Mouse (Mus musculus): ENCODE data around the gene Cfap54. TPM values are rescaled to one million over a fixed set of nuclear protein-coding genes. Genes with fewer than 3 reads are reported as not detected.

Gene Cfap54
- polyA plus RNA-seq, 1 experiment from 2014 or later: 3.3 TPM

- no peak overlapping the region for H3K9ac ChIP-seq (replicated peaks; ENCODE audit: low read depth, low read length)
- no peaks in the 10 kb centered on the region for H3K4me1 ChIP-seq (ENCODE audit: control insufficient read depth, insufficient read depth, low read length)
- WGBS: 38% methylated on average over 5 of the region's 5 CpGs
- no peak for ATAC-seq (ENCODE audit: low read depth)
- H3K27ac ChIP-seq (ENCODE audit: low read depth, low read length): no peak overlapping the region
- no peak overlapping the region for H3K4me2 ChIP-seq (ENCODE audit: low read depth, low read length)
- no peak overlapping the region for H3K4me3 ChIP-seq (ENCODE audit: low read depth, low read length)
- no peaks in the 10 kb centered on the region for H3K27me3 ChIP-seq (ENCODE audit: control insufficient read depth, insufficient read depth, low read length)
- no peaks in the 10 kb centered on the region for H3K36me3 ChIP-seq (ENCODE audit: control insufficient read depth, insufficient read depth, low read length)
- H3K9me3 ChIP-seq (ENCODE audit: control insufficient read depth, low read length): no peaks in the 10 kb centered on the region
Measured at GRCm38 (mm10) chr10:92818190-92818589, 263.2 kb downstream of the Cfap54 start.

GRCm38 (mm10) chr10:92816903-92817302, 264.5 kb downstream of the Cfap54 start:
- no peaks in the 10 kb centered on the region for H3K4me1 ChIP-seq (ENCODE audit: control insufficient read depth, insufficient read depth, low read length)
- H3K4me3 ChIP-seq (ENCODE audit: low read depth, low read length): no peak overlapping the region
- no peaks in the 10 kb centered on the region for H3K9me3 ChIP-seq (ENCODE audit: control insufficient read depth, low read length)
- WGBS: 81% methylated on average over 5 of the region's 5 CpGs
- no peaks in the 10 kb centered on the region for H3K27me3 ChIP-seq (ENCODE audit: control insufficient read depth, insufficient read depth, low read length)
- no peak for ATAC-seq (ENCODE audit: low read depth)
- H3K9ac ChIP-seq (replicated peaks; ENCODE audit: low read depth, low read length): no peak overlapping the region
- H3K27ac ChIP-seq (ENCODE audit: low read depth, low read length): no peak overlapping the region
- H3K4me2 ChIP-seq (ENCODE audit: low read depth, low read length): no peak overlapping the region
- H3K36me3 ChIP-seq (ENCODE audit: control insufficient read depth, insufficient read depth, low read length): no peaks in the 10 kb centered on the region

GRCm38 (mm10) chr10:92810894-92811293, 270.5 kb downstream of the Cfap54 start:
- Histone ChIP-seq H3K4me3 (ENCODE audit: low read depth, low read length) (no peak overlapping the region), H3K36me3 (ENCODE audit: control insufficient read depth, insufficient read depth, low read length) (no peaks in the 10 kb centered on the region), H3K9ac (replicated peaks; ENCODE audit: low read depth, low read length) (no peak overlapping the region), H3K27ac (ENCODE audit: low read depth, low read length) (no peak overlapping the region), H3K4me1 (ENCODE audit: control insufficient read depth, insufficient read depth, low read length) (no peaks in the 10 kb centered on the region), H3K9me3 (ENCODE audit: control insufficient read depth, low read length) (no peaks in the 10 kb centered on the region), H3K4me2 (ENCODE audit: low read depth, low read length) (no peak overlapping the region), H3K27me3 (ENCODE audit: control insufficient read depth, insufficient read depth, low read length) (no peaks in the 10 kb centered on the region)
- ATAC-seq (ENCODE audit: low read depth): no peak
- WGBS: 89% methylated on average over 9 of the region's 9 CpGs

GRCm38 (mm10) chr10:92791908-92792307, 289.5 kb downstream of the Cfap54 start:
- no peak overlapping the region for H3K27ac ChIP-seq (ENCODE audit: low read depth, low read length)
- 25% methylated on average over 10 of the region's 10 CpGs for WGBS
- H3K4me3 ChIP-seq (ENCODE audit: low read depth, low read length): no peak overlapping the region
- H3K9ac ChIP-seq (replicated peaks; ENCODE audit: low read depth, low read length): no peak overlapping the region
- no peaks in the 10 kb centered on the region for H3K9me3 ChIP-seq (ENCODE audit: control insufficient read depth, low read length)
- ATAC-seq (ENCODE audit: low read depth): no peak
- H3K4me1 ChIP-seq (ENCODE audit: control insufficient read depth, insufficient read depth, low read length): no peaks in the 10 kb centered on the region; the same call in 1 of the 2 replicates
- no peaks in the 10 kb centered on the region for H3K27me3 ChIP-seq (ENCODE audit: control insufficient read depth, insufficient read depth, low read length)
- no peaks in the 10 kb centered on the region for H3K36me3 ChIP-seq (ENCODE audit: control insufficient read depth, insufficient read depth, low read length)
- H3K4me2 ChIP-seq (ENCODE audit: low read depth, low read length): no peak overlapping the region

GRCm38 (mm10) chr10:92791531-92791900, 289.9 kb downstream of the Cfap54 start:
- Histone ChIP-seq H3K27me3 (ENCODE audit: control insufficient read depth, insufficient read depth, low read length) (no peaks in the 10 kb centered on the region), H3K4me1 (ENCODE audit: control insufficient read depth, insufficient read depth, low read length) (no peaks in the 10 kb centered on the region; the same call in 1 of the 2 replicates), H3K9ac (replicated peaks; ENCODE audit: low read depth, low read length) (no peak overlapping the region), H3K4me2 (ENCODE audit: low read depth, low read length) (no peak overlapping the region; the same call in 1 of the 2 replicates), H3K36me3 (ENCODE audit: control insufficient read depth, insufficient read depth, low read length) (no peaks in the 10 kb centered on the region), H3K4me3 (ENCODE audit: low read depth, low read length) (no peak overlapping the region), H3K27ac (ENCODE audit: low read depth, low read length) (no peak overlapping the region), H3K9me3 (ENCODE audit: control insufficient read depth, low read length) (no peaks in the 10 kb centered on the region)
- no peak for ATAC-seq (ENCODE audit: low read depth)
- 17% methylated on average over 9 of the region's 9 CpGs for WGBS

- H3K27ac ChIP-seq (ENCODE audit: low read depth, low read length): no peak overlapping the region
- no peak for ATAC-seq (ENCODE audit: low read depth)
- H3K4me2 ChIP-seq (ENCODE audit: low read depth, low read length): no peak overlapping the region; the same call in 1 of the 2 replicates
- H3K27me3 ChIP-seq (ENCODE audit: control insufficient read depth, insufficient read depth, low read length): no peaks in the 10 kb centered on the region
- H3K4me1 ChIP-seq (ENCODE audit: control insufficient read depth, insufficient read depth, low read length): no peaks in the 10 kb centered on the region; the same call in 1 of the 2 replicates
- no peak overlapping the region for H3K9ac ChIP-seq (replicated peaks; ENCODE audit: low read depth, low read length)
- H3K36me3 ChIP-seq (ENCODE audit: control insufficient read depth, insufficient read depth, low read length): no peaks in the 10 kb centered on the region
- no peak overlapping the region for H3K4me3 ChIP-seq (ENCODE audit: low read depth, low read length)
- WGBS: 27% methylated on average over 7 of the region's 7 CpGs
- no peaks in the 10 kb centered on the region for H3K9me3 ChIP-seq (ENCODE audit: control insufficient read depth, low read length)
Measured at GRCm38 (mm10) chr10:92790893-92791530, 290.4 kb downstream of the Cfap54 start.

GRCm38 (mm10) chr10:92790247-92790646, 291.2 kb downstream of the Cfap54 start:
- 9% methylated on average over 2 of the region's 2 CpGs for WGBS
- no peak; the same call in 1 of the 2 replicates for ATAC-seq (ENCODE audit: low read depth)

GRCm38 (mm10) chr10:92788410-92789096, 292.9 kb downstream of the Cfap54 start:
- no peak overlapping the region for H3K27ac ChIP-seq (ENCODE audit: low read depth, low read length)
- no peaks in the 10 kb centered on the region for H3K9me3 ChIP-seq (ENCODE audit: control insufficient read depth, low read length)
- H3K4me2 ChIP-seq (ENCODE audit: low read depth, low read length): no peak overlapping the region
- no peak overlapping the region for H3K9ac ChIP-seq (replicated peaks; ENCODE audit: low read depth, low read length)
- ATAC-seq (ENCODE audit: low read depth): no peak
- no peaks in the 10 kb centered on the region for H3K27me3 ChIP-seq (ENCODE audit: control insufficient read depth, insufficient read depth, low read length)
- H3K4me3 ChIP-seq (ENCODE audit: low read depth, low read length): no peak overlapping the region
- no peaks in the 10 kb centered on the region for H3K36me3 ChIP-seq (ENCODE audit: control insufficient read depth, insufficient read depth, low read length)
- H3K4me1 ChIP-seq (ENCODE audit: control insufficient read depth, insufficient read depth, low read length): no peaks in the 10 kb centered on the region; the same call in 1 of the 2 replicates
- 60% methylated on average over 13 of the region's 13 CpGs for WGBS

More at GRCm38 (mm10) chr10:92790247-92790646, 291.2 kb downstream of the Cfap54 start:
- H3K9me3 ChIP-seq (ENCODE audit: control insufficient read depth, low read length): no peaks in the 10 kb centered on the region
- H3K4me3 ChIP-seq (ENCODE audit: low read depth, low read length): no peak overlapping the region
- no peaks in the 10 kb centered on the region for H3K36me3 ChIP-seq (ENCODE audit: control insufficient read depth, insufficient read depth, low read length)
- H3K4me1 ChIP-seq (ENCODE audit: control insufficient read depth, insufficient read depth, low read length): no peaks in the 10 kb centered on the region; the same call in 1 of the 2 replicates
- H3K27me3 ChIP-seq (ENCODE audit: control insufficient read depth, insufficient read depth, low read length): no peaks in the 10 kb centered on the region
- no peak overlapping the region for H3K9ac ChIP-seq (replicated peaks; ENCODE audit: low read depth, low read length)
- no peak overlapping the region for H3K4me2 ChIP-seq (ENCODE audit: low read depth, low read length)
- H3K27ac ChIP-seq (ENCODE audit: low read depth, low read length): no peak overlapping the region

- Histone ChIP-seq H3K4me2 (ENCODE audit: low read depth, low read length) (no peak overlapping the region), H3K27me3 (ENCODE audit: control insufficient read depth, insufficient read depth, low read length) (no peaks in the 10 kb centered on the region), H3K9me3 (ENCODE audit: control insufficient read depth, low read length) (no peaks in the 10 kb centered on the region), H3K4me3 (ENCODE audit: low read depth, low read length) (no peak overlapping the region), H3K9ac (replicated peaks; ENCODE audit: low read depth, low read length) (no peak overlapping the region), H3K27ac (ENCODE audit: low read depth, low read length) (no peak overlapping the region), H3K4me1 (ENCODE audit: control insufficient read depth, insufficient read depth, low read length) (no peaks in the 10 kb centered on the region), H3K36me3 (ENCODE audit: control insufficient read depth, insufficient read depth, low read length) (no peaks in the 10 kb centered on the region)
- 53% methylated on average over 5 of the region's 5 CpGs for WGBS
- ATAC-seq (ENCODE audit: low read depth): no peak
Measured at GRCm38 (mm10) chr10:92782691-92783090, 298.7 kb downstream of the Cfap54 start.
